Mouse (Mus musculus): ENCODE data around the gene Lnx2.

- TF ChIP-seq CTCF (IDR thresholded peaks at IDR 0.05; ENCODE audit: control insufficient read depth, insufficient read depth, insufficient read length) (no peak), CEBPB (IDR thresholded peaks at IDR 0.05; ENCODE audit: low read depth) (no peak), MAX (IDR thresholded peaks at IDR 0.05) (no peak), FOSL1 (IDR thresholded peaks at IDR 0.05; ENCODE audit: insufficient read depth, low read length, poor library complexity, severe bottlenecking) (no peak), USF1 (IDR thresholded peaks at IDR 0.05; ENCODE audit: low read depth) (no peak)
These were observed 9.4 kb downstream of the Lnx2 start for GRCm38 (mm10) chr5:147066965-147067364.

Data from C2C12 (cell line).